Mouse (Mus musculus) cortical plate, adult 2 months (tissue): ENCODE results near the gene Irf4.

ENCODE experiments used
- CTCF ChIP-seq: fragments of 200-500 bp; IDR thresholded peaks from 2 replicates; pipeline ENCODE4 v1.5.1; 2011; ENCODE audit warnings: mild to moderate bottlenecking, control low read depth, low read length; ENCODE audit not compliant: insufficient read depth; ENCODE audit errors: extremely low read depth
- POLR2A ChIP-seq: fragments of 200-500 bp; IDR thresholded peaks from 2 replicates; pipeline ENCODE4 v1.6.1; 2011; ENCODE audit warnings: mild to moderate bottlenecking, low read length, control low read depth; ENCODE audit not compliant: insufficient read depth; ENCODE audit errors: extremely low read depth

- TF ChIP-seq POLR2A = no peak
- TF ChIP-seq CTCF = no peak
Observed at GRCm38 (mm10) chr13:30742411-30742970, 6.5 kb upstream of the Irf4 start.
